Mouse (Mus musculus): ENCODE results near the gene Etfrf1. TPM values are rescaled to one million over a fixed set of nuclear protein-coding genes. Genes with fewer than 3 reads are reported as not detected.

The Etfrf1 gene
- polyA plus RNA-seq, 1 experiment from 2014 or later: 39.4 TPM

GRCm38 (mm10) chr6:145197949-145198686 lies 12.8 kb upstream of the Etfrf1 start:
- no peak overlapping the region for H3K4me2 ChIP-seq (replicated peaks)
- H3K9ac ChIP-seq (replicated peaks): no peak overlapping the region
- H3K4me1 ChIP-seq: no peaks in the 10 kb centered on the region
- 90% methylated on average over 8 of the region's 8 CpGs for WGBS
- H3K9me3 ChIP-seq: no peaks in the 10 kb centered on the region
- no peaks in the 10 kb centered on the region for H3K36me3 ChIP-seq
- H3K27ac ChIP-seq (replicated peaks): no peak overlapping the region
- no peak overlapping the region for H3K4me3 ChIP-seq
- H3K27me3 ChIP-seq: no peaks in the 10 kb centered on the region
- no peak for ATAC-seq (ENCODE audit: low FRiP score, low read depth)

GRCm38 (mm10) chr6:145202432-145203125 lies 8.4 kb upstream of the Etfrf1 start:
- WGBS: 84% methylated on average over 13 of the region's 13 CpGs
- no peaks in the 10 kb centered on the region for H3K9me3 ChIP-seq
- H3K27me3 ChIP-seq: no peaks in the 10 kb centered on the region
- no peak overlapping the region for H3K4me3 ChIP-seq
- no peak overlapping the region for H3K27ac ChIP-seq (replicated peaks)
- no peaks in the 10 kb centered on the region for H3K4me1 ChIP-seq
- no peak overlapping the region for H3K9ac ChIP-seq (replicated peaks)
- ATAC-seq (ENCODE audit: low FRiP score, low read depth): no peak
- no peak overlapping the region for H3K4me2 ChIP-seq (replicated peaks)
- no peaks in the 10 kb centered on the region for H3K36me3 ChIP-seq

- no peak overlapping the region for H3K4me2 ChIP-seq (replicated peaks)
- H3K4me3 ChIP-seq: no peak overlapping the region
- no peak overlapping the region for H3K27ac ChIP-seq (replicated peaks)
- H3K9me3 ChIP-seq: no peaks in the 10 kb centered on the region
- no peak overlapping the region for H3K9ac ChIP-seq (replicated peaks)
- ATAC-seq (ENCODE audit: low FRiP score, low read depth): no peak
- no peaks in the 10 kb centered on the region for H3K27me3 ChIP-seq
- no peaks in the 10 kb centered on the region for H3K4me1 ChIP-seq
- no peaks in the 10 kb centered on the region for H3K36me3 ChIP-seq
- WGBS: 83% methylated on average over 6 of the region's 6 CpGs
Observed at GRCm38 (mm10) chr6:145204440-145204839, 6.5 kb upstream of the Etfrf1 start.

GRCm38 (mm10) chr6:145205142-145205541 lies 5.8 kb upstream of the Etfrf1 start:
- no peak for ATAC-seq (ENCODE audit: low FRiP score, low read depth)
- no peaks in the 10 kb centered on the region for H3K9me3 ChIP-seq
- H3K27ac ChIP-seq (replicated peaks): no peak overlapping the region
- H3K9ac ChIP-seq (replicated peaks): no peak overlapping the region
- H3K36me3 ChIP-seq: no peaks in the 10 kb centered on the region
- H3K4me2 ChIP-seq (replicated peaks): no peak overlapping the region
- H3K27me3 ChIP-seq: no peaks in the 10 kb centered on the region
- H3K4me1 ChIP-seq: peaks cover 2% of the 10 kb centered on the region
- 69% methylated on average over 10 of the region's 10 CpGs for WGBS
- no peak overlapping the region for H3K4me3 ChIP-seq

DNA sequence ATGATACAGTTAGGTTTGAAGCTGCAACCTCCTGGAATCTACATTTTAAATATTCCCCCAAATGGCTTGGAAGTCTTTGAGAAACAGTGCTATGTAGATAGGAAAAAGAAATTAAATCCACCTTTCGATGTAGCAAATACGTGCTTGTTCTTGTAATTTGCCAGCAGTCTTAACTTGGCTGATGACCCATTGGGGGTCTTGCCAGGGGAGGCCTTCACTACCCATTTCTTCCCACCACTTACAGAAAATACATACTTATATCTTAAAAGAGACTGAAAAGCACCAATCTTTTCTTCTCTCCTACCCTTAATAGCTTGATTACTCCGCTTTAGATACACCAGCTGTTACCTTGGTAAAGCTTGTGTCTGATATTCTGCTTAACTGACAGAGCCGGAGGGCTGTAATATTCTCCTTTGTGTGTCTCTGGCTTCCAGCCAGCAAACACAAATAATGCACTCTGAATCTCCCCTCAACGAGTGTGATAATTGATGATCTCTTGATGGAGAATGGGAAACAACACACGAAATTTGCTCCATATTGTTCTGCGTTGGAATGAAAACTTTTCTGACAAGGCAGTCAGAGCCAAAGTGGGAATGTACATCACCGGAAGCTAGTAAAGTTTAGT lies 766 bp upstream of the Etfrf1 start:
- H3K4me1 ChIP-seq: peaks cover 15% of the 10 kb centered on the region
- H3K27ac ChIP-seq (replicated peaks): peak overlapping the region; percentile 95; the same call in 1 of the 2 replicates
- H3K9ac ChIP-seq (replicated peaks): no peak overlapping the region
- no peaks in the 10 kb centered on the region for H3K27me3 ChIP-seq
- ATAC-seq (ENCODE audit: low FRiP score, low read depth): no peak
- 39% methylated on average over 8 of the region's 8 CpGs for WGBS
- peak overlapping the region; percentile 80 for H3K4me2 ChIP-seq (replicated peaks)
- H3K9me3 ChIP-seq: no peaks in the 10 kb centered on the region
- peak overlapping the region; percentile 74 for H3K4me3 ChIP-seq
- no peaks in the 10 kb centered on the region for H3K36me3 ChIP-seq

DNA sequence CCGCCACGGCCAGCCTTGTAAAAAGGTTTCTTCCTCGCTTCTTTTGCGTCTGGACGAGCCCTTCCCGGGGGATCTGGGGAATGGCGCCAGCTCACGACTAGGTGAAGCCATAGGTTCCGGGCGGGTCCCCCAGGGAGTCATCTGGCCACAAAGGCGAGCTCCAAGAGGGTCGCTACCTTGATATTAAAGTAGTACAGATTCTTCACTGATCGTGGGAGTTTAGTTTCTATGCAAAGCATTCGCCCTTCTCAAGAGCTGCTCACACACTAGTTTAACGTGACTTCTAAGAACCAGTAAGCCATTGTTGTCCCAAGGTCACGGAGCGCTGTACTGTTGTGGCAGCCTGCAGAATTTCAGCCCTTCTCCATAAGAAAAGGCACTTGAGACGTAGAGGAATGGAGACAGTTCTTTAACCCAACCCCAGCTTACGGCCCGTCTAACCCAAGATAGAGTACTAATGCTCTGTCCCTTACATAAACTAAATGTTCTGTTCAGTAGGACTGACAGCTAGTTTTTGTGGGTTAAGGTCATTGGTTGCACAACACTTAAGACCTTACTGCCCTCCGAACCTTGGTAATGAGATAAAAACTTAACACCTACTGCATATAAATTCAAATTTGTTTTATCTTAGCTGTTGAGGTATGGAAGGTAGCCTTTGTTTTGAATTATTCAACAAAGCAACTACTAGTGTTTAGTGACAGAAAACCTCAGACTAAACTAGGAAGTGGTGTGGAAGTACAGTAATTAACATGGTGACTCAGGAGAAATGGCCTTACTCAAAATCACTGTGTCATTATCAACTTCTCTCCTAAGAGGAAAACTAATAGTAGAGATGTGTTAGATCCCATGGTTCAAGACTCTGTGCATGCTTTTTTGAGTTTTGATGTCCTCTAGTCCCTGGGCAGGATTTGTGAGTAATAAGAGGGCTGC lies 707 bp downstream of the Etfrf1 start:
- Histone ChIP-seq H3K36me3 (no peaks in the 10 kb centered on the region; the same call in 1 of the 2 replicates), H3K27ac (replicated peaks) (peak overlapping the region; percentile 95), H3K4me2 (replicated peaks) (peak overlapping the region; percentile 80), H3K9ac (replicated peaks) (peak overlapping the region; percentile 78), H3K4me3 (peak overlapping the region; percentile 74), H3K9me3 (no peaks in the 10 kb centered on the region), H3K27me3 (no peaks in the 10 kb centered on the region), H3K4me1 (peaks cover 15% of the 10 kb centered on the region)
- 4% methylated on average over 21 of the region's 21 CpGs for WGBS
- ATAC-seq (ENCODE audit: low FRiP score, low read depth): peak; percentile 51

GRCm38 (mm10) chr6:145213916-145214315 lies 3.0 kb downstream of the Etfrf1 start:
- H3K27me3 ChIP-seq: no peaks in the 10 kb centered on the region
- WGBS: 80% methylated on average over 2 of the region's 2 CpGs
- no peak for ATAC-seq (ENCODE audit: low FRiP score, low read depth)
- no peak overlapping the region for H3K4me3 ChIP-seq
- peaks cover 8% of the 10 kb centered on the region for H3K36me3 ChIP-seq
- no peaks in the 10 kb centered on the region for H3K9me3 ChIP-seq
- H3K27ac ChIP-seq (replicated peaks): no peak overlapping the region
- peaks cover 15% of the 10 kb centered on the region for H3K4me1 ChIP-seq
- no peak overlapping the region for H3K9ac ChIP-seq (replicated peaks)
- H3K4me2 ChIP-seq (replicated peaks): no peak overlapping the region

DNA sequence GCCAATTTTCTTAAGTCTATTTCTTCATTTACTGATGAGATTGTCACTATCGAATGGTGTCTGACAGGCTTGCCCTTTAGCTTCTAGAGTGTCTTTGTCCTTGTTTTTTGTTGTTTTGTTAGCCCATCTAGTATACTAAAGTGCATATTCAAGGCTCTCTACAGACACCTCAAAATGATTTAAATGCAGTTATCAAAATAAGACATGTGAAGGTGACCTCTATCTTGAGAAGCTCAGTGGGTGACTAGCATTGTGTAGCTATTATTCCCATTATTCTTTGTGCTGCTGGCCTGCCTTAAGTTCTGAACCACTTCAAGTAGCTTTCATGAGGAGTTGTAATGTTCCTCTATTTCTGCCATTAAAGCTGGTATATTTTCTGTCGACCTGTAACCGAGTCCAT lies 4.9 kb downstream of the Etfrf1 start:
- Histone ChIP-seq H3K9ac (replicated peaks) (no peak overlapping the region), H3K27ac (replicated peaks) (no peak overlapping the region), H3K4me3 (no peak overlapping the region), H3K4me2 (replicated peaks) (no peak overlapping the region), H3K36me3 (peaks cover 20% of the 10 kb centered on the region), H3K27me3 (no peaks in the 10 kb centered on the region), H3K4me1 (peaks cover 8% of the 10 kb centered on the region), H3K9me3 (no peaks in the 10 kb centered on the region)
- no peak for ATAC-seq (ENCODE audit: low FRiP score, low read depth)
- 89% methylated on average over 3 of the region's 3 CpGs for WGBS

- Histone ChIP-seq H3K27ac (replicated peaks) (no peak overlapping the region), H3K27me3 (no peaks in the 10 kb centered on the region), H3K4me1 (no peaks in the 10 kb centered on the region), H3K4me2 (replicated peaks) (no peak overlapping the region), H3K9ac (replicated peaks) (no peak overlapping the region), H3K4me3 (no peak overlapping the region), H3K9me3 (no peaks in the 10 kb centered on the region), H3K36me3 (peaks cover 14% of the 10 kb centered on the region)
- 93% methylated on average over 6 of the region's 6 CpGs for WGBS
- ATAC-seq (ENCODE audit: low FRiP score, low read depth): no peak
Observed at GRCm38 (mm10) chr6:145224246-145224645, 13.3 kb downstream of the Etfrf1 start.

DNA sequence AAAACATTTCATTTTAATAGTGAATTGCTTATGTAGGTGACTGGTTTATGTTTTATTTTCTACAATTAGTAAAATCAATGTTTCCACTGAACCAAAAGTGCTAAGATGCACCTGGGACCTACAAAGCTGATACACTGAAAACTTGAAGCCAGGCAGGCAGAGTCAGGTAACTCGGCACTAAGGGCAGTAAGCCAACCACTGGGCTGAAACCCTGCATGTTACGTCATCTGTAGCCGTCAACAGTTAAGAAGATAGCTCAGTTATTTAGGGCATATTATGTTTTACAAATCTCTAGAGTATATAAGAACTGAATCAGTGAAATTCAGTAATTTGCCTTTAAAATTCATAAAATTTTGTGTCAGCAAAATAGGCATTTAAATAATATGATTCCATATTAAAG lies 15.4 kb downstream of the Etfrf1 start:
- Histone ChIP-seq H3K4me1 (no peaks in the 10 kb centered on the region), H3K27me3 (no peaks in the 10 kb centered on the region), H3K36me3 (peaks cover 16% of the 10 kb centered on the region), H3K27ac (replicated peaks) (no peak overlapping the region), H3K4me2 (replicated peaks) (no peak overlapping the region), H3K9ac (replicated peaks) (no peak overlapping the region), H3K4me3 (no peak overlapping the region), H3K9me3 (no peaks in the 10 kb centered on the region)
- ATAC-seq (ENCODE audit: low FRiP score, low read depth): no peak
- WGBS: 97% methylated on average over 3 of the region's 3 CpGs

DNA sequence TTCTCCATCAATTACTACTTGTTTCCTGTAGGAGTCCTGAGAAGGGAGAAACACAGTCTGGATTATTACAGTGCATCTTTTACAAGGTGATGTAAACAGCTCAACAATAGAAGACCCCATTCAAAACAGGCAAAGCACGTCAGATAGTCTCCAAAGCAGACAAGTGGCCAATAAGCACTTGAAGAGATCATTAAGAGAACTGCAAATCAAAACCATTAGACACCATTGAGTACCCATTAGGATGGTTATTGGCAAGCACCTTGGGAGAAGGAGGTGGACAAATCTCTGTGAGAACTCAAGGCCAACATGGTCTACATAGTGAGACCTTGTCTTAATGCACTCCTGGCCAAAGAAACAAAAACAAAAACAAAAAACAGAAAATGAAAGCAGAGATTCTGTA lies 23.5 kb downstream of the Etfrf1 start:
- peaks cover 15% of the 10 kb centered on the region for H3K36me3 ChIP-seq
- 81% methylated on average over 1 of the region's 1 CpGs for WGBS
- H3K4me2 ChIP-seq (replicated peaks): no peak overlapping the region
- no peak for ATAC-seq (ENCODE audit: low FRiP score, low read depth)
- no peak overlapping the region for H3K4me3 ChIP-seq
- H3K27me3 ChIP-seq: no peaks in the 10 kb centered on the region
- no peaks in the 10 kb centered on the region for H3K9me3 ChIP-seq
- H3K27ac ChIP-seq (replicated peaks): no peak overlapping the region
- no peaks in the 10 kb centered on the region for H3K4me1 ChIP-seq
- H3K9ac ChIP-seq (replicated peaks): no peak overlapping the region
